Mouse (Mus musculus): ENCODE data around the gene Irx4.

Gene Irx4

DNA sequence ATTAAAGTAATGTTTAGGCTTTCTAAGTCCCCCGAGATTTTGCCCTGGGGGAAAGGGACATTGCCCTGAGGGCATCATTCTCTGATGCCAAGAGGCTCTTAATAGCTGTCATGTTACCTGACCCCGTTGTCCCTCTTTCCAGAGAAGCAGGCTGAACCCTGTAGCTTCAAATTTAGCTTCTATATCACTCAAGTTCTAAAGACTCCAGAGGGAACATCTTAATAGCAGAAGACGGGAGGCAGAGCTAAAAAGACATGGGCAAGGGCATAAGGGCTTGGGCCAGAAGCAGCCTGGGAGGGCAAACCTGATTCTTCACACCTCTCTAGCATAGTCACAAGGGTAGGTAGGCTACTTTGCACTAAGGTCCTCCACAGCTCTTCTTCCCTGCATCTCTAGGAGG lies 9.6 kb downstream of the Irx4 start:
- no peak for DNase-seq (ENCODE audit: low read depth, low spot score)

DNA sequence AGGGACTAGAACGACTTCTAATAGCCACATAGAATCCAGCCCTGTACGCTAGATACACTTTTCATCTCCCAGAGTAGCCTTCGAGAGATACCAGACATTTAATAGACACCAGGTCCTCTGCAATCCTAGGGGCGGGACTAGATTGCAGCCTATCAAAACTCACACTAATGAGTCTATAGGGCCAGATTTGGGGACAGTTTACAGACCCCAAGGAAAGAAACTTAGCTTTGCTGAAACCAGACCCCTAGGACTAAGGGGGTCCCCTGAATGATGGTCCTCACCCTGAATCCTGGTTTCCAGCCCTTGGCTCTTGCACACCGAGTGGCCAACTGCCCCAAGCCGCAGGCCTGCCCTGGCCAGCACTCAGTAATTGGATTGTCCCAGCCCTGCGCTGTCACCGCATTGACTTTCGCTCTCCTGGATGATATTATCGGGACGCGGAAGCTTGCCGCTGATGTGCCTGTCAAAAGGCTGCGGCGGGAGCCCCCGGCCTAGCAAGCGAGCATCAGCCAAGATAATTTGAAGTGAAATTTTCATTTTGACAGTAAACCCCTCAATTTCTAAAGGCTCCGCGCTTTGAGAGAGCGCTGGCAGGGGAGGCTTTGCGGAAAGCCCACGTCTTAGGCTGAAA lies 10.3 kb downstream of the Irx4 start:
- DNase-seq (ENCODE audit: low read depth, low spot score) = no peak

DNA sequence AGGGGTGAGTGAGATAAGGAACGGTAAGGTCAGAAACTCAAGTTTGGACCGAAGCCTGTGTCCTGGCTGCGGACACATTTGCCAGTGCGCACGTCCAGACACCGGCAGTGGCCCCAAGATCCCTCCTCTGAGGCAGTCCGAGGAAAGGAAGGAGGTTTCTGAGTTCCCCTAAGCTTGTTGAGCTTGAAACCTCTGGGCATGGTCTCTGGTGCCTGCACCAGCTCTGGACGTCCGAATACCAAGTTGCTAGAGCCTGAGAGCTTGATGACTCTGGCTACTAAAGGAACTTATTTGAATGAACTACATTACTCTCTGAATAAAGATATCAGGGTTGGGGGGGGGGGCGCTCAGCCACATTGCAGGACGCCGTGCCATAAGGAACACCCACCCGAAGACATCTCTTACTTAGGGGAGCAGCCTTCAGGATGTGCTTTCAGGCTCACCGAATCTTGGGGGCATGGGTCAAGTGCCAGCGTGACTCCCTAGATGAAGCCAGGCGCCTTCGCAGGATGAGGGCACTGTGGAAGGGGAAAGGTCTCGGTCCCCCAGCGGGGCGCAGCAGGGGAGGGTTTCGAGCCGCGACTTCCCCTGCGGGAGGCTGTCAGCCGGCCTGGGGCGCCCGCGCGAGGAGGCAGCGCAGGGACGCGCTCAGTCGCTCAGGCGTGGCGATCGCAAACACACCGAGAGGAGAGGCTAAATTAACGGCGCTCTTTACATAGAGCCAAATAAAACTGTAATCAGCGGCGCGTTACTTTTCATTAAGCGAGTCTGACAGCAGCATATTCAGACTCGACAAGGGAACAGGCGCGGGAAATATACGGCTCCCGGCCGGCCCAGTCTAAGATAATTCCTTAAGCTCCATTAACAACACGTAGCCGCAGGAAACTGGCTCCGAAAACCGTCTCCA lies 11.3 kb downstream of the Irx4 start:
- no peak for DNase-seq (ENCODE audit: low read depth, low spot score)

DNA sequence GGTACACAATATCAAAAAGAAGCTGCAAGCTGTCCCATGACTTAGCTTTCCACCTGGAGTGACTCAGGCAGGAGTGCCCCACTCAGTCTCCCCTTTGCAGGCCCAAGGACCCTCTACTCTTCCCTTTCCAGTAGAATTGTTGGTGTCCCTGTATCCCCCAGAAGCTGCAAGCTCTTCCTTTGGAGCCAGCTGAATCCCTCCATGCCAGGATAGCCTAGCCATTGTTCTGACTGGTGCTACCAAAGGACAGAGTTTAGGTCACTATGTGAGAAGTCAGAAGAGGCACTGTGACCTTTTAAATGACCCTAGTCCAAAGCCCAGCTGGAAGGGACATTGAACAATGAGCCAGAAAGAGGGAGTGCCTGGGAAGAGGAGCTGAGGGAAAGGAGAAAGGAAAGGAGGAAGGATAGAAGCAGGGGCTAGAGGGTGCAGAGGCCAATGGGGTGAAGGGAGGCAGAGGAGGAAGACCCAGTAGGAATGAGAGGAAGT lies 12.6 kb downstream of the Irx4 start:
- no peak for DNase-seq (ENCODE audit: low read depth, low spot score)

DNA sequence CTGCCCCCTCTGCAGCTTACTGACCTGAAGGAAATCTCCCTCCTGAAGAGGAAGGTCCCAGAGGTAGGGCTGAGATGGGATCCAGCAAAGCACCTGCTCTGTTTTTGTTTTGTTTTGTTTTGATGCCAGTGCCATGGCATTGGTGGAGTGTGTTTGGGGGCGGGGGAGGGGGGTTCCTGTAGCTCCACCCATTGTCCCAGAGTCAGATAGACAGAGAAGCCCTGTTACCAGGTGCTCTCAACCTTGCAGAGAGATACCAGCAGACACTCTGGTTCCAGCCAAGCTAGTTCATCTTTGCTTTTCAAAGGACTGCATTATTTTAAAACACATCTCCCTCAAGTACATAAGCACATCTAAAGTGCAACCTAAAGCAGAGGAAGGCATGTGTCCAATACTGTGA lies 13.3 kb downstream of the Irx4 start:
- no peak for DNase-seq (ENCODE audit: low read depth, low spot score)

DNA sequence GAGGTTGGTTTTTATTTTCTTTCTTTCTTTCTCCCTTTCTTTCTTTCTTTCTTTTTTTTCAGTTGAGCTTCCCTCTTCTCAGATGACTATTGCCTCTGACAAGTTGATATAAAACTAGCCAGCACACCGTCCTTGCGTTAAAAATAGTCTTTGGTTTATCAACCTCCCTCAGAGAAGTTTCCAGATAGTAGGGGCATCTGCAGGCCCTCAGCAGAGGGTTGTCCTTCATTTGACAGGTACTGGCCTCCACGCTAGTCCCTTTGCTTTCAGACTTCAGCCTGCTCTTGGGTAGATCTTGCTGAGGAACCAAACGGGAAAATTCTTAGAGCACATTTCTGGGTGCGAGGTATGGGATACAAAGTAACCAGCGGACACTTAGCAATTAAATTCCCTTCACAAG lies 17.1 kb downstream of the Irx4 start:
- DNase-seq (ENCODE audit: low read depth, low spot score) = no peak

DNA sequence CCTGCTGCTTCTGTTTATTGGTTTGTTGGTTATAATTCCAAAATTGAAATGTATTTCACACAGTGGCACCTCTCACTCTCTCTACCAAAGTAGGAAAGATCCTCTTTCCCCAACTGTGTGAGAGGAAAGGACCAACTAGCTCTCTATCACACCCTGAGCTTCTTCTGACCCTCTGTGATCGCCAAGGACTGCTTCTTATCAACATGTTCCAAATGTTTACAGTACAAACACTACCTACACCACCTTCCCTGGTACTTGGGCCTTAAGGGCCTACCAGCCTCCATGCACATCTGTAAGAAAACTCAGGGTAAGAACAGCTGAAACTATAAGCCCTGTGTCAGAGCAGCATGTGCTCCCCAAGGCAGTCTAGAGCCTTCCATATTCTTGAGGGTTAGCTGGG lies 17.5 kb downstream of the Irx4 start:
- DNase-seq (ENCODE audit: low read depth, low spot score) = no peak

DNA sequence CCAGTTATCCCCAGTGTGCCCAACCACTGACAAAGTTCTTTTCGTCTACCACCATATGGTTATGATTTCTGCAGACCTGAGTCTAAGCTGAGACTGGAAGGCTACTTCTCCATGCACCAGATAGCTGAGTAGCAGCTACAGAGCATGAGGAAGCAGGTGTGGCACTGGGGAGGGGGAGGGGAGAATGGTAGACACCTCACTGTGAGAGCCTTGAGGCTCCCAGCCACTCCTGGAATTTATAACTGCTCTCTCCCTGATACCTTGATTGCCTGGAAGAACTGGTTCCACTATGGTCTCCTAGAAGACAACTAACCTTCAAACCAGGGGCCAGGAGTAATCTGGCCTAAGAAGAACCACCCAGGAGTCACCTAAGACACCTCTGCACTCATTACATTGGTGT lies 18.9 kb downstream of the Irx4 start:
- no peak for DNase-seq (ENCODE audit: low read depth, low spot score)

DNA sequence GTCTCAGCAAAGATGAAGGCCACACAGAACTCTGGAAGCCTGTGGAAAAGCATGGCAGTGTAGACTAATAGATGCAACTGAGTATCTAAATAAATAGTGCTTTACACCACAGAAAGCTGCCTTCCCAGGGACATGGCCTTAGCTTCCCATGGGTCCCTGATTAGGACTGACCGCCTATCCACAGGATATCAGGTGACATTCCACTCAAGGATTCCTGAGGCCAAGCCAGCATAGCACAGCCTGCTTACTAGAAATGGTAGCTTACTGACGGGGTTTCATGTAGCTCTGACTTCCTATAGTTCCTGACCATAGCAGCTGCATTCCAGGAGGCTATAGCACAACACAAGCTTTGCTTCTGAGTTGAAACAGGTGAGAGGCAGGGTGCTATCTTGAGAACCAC lies 22.1 kb downstream of the Irx4 start:
- no peak for DNase-seq (ENCODE audit: low read depth, low spot score)

DNA sequence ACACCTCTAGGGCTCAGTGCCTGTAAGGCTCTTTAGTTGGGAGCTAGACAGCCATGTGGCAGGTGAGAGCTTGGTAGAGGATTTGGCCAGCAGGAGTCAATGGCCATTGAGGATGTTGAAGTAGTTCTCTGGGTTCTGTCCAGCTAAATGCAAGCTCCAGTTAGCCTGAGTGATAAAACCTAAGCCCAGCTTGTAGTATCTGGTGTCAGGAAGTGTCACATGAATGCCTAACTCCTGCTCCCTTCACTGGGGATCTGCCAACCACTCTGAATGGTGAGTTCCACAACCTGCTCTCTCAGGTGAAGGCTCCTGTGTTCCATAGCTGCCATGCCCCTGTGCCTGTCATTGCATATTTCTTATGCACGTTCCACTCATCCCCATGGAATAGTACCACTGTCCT lies 23.3 kb downstream of the Irx4 start:
- no peak for DNase-seq (ENCODE audit: low read depth, low spot score)

DNA sequence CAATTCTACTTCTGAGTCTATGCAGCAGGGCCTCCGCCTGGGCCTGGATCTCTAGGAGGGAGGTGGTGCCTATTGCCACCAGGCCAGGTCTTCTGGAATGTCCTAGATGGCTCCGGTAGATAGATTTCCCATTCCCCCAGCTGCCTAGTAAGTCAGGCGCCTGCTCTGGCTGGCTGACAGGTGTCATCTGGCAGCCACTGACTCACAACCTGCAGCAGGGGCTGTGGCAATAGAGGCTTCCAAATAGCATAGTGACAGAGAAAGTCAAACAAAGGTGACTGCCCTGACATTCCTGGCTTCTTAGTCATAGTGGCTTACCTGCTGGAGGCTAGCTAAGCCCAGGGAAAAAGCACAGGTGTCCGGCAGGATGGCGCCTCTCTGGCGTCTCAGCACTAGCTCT lies 29.9 kb downstream of the Irx4 start:
- no peak for DNase-seq (ENCODE audit: low read depth, low spot score)

DNA sequence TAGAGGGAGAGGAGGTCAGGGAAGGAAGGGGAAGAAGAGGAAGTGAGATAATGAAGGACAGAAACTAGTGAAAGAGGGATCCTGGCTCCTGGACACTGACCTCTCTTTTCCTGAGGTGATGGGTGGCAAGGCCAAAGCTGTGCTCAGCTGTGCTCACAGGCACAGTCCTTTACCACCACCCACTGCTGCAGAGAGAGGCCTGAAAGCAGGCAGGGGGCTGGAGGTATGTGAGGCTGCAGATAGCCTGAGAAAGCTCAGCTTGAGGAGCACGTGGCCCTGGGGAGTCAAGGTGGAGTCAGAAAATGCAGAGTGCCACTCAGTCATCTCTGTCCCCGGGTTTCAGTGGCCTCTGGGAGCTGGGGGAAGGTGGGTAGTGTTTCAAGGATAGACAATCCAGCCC lies 30.8 kb downstream of the Irx4 start:
- DNase-seq (ENCODE audit: low read depth, low spot score) = no peak

DNA sequence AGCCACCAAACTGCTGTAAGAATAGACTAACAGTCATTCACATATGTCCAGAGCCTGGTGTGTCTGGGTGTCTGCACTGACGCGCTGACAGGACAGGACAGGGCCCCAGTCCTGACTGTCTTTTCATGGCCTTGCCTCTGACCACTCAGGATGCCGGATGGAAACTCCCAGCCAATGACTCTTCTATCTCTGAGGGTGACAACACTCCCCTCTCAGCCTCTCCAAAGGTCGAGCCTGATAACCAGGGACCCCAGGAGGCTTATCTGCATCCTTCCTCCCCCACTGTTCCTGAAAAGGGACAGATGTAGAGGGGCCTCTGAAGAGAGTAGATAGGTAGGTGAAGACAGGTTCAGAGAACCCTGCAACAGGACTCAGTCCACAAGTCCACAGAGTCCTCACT lies 38.4 kb downstream of the Irx4 start:
- DNase-seq (ENCODE audit: low read depth, low spot score) = no peak

DNA sequence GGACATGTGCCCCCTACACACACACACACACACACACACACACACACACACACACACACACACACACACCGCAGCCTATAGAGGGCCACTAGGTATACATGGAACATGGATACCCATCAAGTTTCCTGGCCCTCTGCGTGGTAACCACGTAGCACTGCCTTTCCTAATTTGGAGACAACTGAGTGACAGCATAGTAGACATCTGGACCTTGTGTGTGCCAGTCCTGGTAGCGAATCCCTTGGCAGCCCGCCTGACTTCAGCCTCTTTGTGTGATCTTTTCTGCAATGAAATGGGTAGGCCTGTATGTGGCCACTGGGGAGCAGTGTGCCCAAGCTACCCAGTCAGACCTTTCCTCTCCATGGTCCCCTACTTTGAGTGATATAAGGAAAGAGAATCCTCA lies 39.0 kb downstream of the Irx4 start:
- DNase-seq (ENCODE audit: low read depth, low spot score) = no peak

DNA sequence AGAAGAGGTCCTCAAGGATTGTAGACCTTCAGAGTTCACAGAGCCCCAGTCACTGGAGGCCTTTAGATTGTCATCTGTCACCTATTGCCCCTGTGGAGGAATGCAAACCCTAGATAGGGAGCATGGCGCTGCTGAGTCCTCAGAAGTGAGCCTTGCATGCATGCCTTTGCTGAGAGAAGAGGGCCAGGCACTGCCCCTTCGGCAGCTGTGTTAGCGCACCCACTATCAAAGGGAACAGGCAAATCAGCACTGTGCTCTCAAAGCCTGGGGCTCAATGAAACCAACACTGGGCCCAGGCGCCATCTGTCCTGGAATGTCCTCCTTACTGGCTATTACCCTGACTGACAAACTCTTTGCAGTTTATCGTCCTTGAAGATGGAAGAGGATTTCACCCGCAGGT lies 44.5 kb downstream of the Irx4 start:
- DNase-seq (ENCODE audit: low read depth, low spot score) = no peak

DNA sequence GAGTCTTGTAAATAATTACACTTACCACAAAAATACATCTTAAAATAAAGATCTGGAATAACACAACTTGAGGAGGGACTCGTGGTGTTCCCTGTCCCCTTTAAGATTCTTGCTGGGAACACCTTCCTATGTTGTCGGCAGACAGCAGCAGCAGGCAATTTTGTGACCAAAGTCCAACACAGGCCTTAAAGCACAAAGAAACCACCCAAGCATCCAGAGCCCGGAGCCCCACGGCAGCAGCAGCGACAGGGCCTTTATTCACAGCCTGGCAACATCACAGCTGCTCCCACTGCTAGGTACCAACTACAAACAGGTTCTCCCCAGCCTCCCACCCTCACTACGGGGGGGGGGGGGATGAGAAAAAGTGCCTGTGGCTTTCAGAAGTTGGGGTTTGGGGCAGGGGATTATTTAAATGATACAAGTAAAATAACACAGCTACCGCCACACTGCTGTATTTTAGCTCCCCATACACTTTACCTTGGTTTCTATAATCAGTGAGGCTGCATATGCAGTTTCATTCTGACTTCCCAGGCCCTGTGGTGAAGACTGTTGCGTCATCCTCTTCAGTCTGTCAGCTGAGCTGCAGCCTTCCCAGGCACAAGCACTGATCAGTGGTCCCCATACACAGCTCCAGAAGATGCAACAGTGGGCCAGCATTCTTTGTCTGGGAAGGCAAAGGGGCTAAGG lies 45.3 kb downstream of the Irx4 start:
- DNase-seq (ENCODE audit: low read depth, low spot score) = no peak

DNA sequence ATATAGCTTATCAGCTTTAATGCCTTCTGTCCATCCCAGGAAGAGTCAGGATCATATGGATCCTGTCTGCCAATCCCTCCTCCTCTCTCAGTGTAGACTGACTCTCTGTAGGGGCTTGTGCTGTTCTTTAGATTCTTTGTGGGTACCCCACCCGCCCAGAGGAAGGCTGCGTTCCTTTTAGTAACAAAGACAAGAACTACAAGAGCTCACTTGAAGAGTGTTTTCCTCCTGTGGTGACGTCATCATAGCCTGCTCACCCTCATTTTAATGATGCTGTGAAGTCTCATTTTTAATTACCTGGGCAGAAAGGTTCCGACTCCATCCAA lies 45.8 kb downstream of the Irx4 start:
- DNase-seq (ENCODE audit: low read depth, low spot score) = no peak

DNA sequence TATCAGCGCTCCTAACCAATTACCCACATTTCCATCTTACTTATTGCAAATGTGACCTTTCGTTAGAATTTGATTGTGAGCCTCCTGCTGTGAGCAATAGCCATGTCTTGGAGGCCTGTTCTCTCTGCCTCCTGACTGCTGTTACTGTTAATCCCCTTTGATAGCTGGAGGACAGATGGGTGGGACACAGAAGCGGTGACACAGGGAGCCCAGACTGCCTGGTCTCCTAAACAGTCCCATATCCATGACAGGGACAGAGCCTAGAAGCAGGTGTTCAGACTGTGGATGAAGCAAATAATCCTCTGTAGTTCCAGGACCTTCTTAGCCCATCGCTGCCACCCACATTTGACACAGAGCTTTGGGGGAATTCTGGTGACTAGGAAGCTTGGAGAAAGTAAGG lies 46.2 kb downstream of the Irx4 start:
- no peak for DNase-seq (ENCODE audit: low read depth, low spot score)

DNA sequence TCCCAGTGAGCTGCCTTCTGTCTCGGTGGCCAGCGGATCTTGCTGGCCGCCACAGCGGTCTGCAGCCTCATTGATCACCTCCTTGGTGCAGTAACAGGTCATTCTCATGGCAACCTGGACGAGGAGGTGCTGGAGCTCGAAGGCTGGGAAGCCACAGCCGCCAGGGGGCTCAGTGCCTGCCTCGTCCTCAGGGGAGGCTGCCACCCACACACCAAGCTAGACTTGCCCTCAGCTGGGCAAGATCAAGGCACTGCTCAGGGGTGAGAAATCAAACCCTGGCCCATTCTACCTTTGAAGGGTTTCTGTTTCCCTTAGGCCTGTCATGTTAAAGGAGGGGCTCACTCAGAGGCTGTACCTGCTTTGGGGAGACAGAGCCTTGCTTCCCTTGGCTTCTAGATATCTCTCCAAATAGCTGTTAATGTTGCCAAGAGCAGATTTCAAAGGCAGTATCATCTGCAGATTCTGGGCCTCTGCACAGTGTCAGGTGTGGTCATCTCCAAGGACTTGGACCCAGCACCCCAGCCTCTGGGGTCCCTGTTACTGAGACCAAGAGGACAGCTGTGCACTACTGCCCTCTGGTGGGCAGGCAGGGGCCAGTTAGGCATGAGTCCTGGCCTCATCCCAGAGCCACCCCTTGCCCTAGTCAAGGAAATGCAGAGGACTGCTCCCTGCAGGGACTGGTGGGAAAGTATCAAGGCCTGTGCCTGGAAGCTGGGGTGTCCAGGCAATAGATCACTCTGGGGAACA lies 50.1 kb downstream of the Irx4 start:
- DNase-seq (ENCODE audit: low read depth, low spot score) = no peak
